Mouse (Mus musculus): ENCODE results near the gene Arhgap15. TPM values are rescaled to one million over a fixed set of nuclear protein-coding genes. Genes with fewer than 3 reads are reported as not detected.

Gene Arhgap15
- total and polyA plus RNA-seq, 2 experiments from 2014 or later = 1.2 to 2.0 TPM

DNA sequence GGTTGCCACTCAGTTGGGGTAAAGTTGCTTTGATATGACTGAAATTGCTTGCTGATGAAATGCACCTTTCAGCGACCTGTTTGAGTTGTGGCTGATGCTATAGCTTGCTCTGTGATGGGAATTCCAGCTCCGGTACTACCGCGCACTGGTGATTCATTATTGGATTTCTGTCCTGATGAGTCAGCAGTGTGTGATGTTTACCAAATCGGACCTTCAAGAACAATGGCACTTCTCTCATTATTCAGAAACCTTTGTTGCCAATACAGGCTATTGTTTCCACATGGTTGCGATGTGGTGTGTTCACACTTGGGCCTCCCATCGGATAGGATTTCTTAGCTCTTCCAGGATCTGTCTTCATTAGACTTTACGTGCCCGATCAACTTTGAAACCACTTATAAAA is 681.9 kb downstream of the Arhgap15 start:
- H3K4me1 ChIP-seq (ENCODE audit: insufficient read depth) = no peaks in the 10 kb centered on the region
- WGBS = 66% methylated on average over 9 of the region's 9 CpGs
- H3K27ac ChIP-seq (ENCODE audit: low read depth, low read length) = no peak overlapping the region
- no peak overlapping the region for H3K9ac ChIP-seq
- H3K4me3 ChIP-seq (ENCODE audit: low read depth, low read length) = no peak overlapping the region
- H3K9me3 ChIP-seq (ENCODE audit: low read length) = no peaks in the 10 kb centered on the region
- no peak for TF ChIP-seq CTCF (IDR thresholded peaks at IDR 0.05; ENCODE audit: low read depth)
- no peaks in the 10 kb centered on the region for H3K36me3 ChIP-seq (ENCODE audit: insufficient read depth)
- H3K4me2 ChIP-seq (ENCODE audit: low read depth) = no peak overlapping the region
- DNase-seq = no peak
- no peaks in the 10 kb centered on the region for H3K27me3 ChIP-seq (ENCODE audit: insufficient read depth, low read length)
- ATAC-seq = no peak

GRCm38 (mm10) chr2:44436652-44437051 is 688.0 kb downstream of the Arhgap15 start:
- no peaks in the 10 kb centered on the region for H3K4me1 ChIP-seq (ENCODE audit: insufficient read depth)
- no peak for DNase-seq
- 0 out of 2 replicates have a peak, but pooled peaks cover 2% of the 10 kb centered on the region for H3K9me3 ChIP-seq (ENCODE audit: low read length)
- WGBS = 69% methylated on average over 5 of the region's 5 CpGs
- H3K27ac ChIP-seq (ENCODE audit: low read depth, low read length) = no peak overlapping the region
- no peak overlapping the region for H3K4me2 ChIP-seq (ENCODE audit: low read depth)
- no peaks in the 10 kb centered on the region for H3K27me3 ChIP-seq (ENCODE audit: insufficient read depth, low read length)
- TF ChIP-seq CTCF (IDR thresholded peaks at IDR 0.05; ENCODE audit: low read depth) = no peak
- H3K36me3 ChIP-seq (ENCODE audit: insufficient read depth) = no peaks in the 10 kb centered on the region
- no peak overlapping the region for H3K4me3 ChIP-seq (ENCODE audit: low read depth, low read length)
- H3K9ac ChIP-seq = no peak overlapping the region
- no peak for ATAC-seq

DNA sequence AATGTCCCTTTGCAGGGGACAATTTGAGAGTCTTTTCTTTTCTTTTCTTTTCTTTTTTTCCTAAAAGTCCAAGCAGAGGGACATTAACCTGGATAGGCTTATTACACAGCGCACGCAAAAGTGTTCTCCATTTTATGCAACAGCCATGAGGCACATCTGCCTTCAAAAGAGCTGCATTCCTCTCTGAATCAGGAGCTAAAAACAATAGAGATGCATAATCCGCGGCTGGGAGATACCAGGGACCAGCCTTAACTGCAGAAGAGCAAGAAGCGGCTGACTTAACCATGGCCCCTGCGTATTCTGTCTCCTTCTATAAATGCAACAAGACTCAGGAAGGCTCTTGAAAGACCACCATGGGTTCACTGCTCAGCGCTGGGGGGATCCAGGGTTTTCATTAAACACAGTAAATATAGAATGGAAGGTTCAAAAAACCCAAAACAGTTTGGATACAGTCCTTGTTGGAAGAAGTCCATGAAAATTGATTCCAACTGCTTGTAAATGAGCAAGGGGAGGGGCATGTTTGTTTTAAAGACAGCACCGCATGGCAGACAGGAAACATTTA is 689.0 kb downstream of the Arhgap15 start:
- no peak for TF ChIP-seq CTCF (IDR thresholded peaks at IDR 0.05; ENCODE audit: low read depth)
- Histone ChIP-seq H3K27me3 (ENCODE audit: insufficient read depth, low read length) (no peaks in the 10 kb centered on the region), H3K9me3 (ENCODE audit: low read length) (0 out of 2 replicates have a peak, but pooled peaks cover 11% of the 10 kb centered on the region), H3K27ac (ENCODE audit: low read depth, low read length) (no peak overlapping the region), H3K4me1 (ENCODE audit: insufficient read depth) (no peaks in the 10 kb centered on the region), H3K4me2 (ENCODE audit: low read depth) (no peak overlapping the region), H3K9ac (no peak overlapping the region), H3K36me3 (ENCODE audit: insufficient read depth) (no peaks in the 10 kb centered on the region), H3K4me3 (ENCODE audit: low read depth, low read length) (no peak overlapping the region)
- DNase-seq (no peak), ATAC-seq (no peak)
- WGBS = 47% methylated on average over 8 of the region's 8 CpGs

GRCm38 (mm10) chr2:44438070-44438469 is 689.4 kb downstream of the Arhgap15 start:
- ATAC-seq = no peak
- H3K27ac ChIP-seq (ENCODE audit: low read depth, low read length) = no peak overlapping the region
- H3K9me3 ChIP-seq (ENCODE audit: low read length) = 0 out of 2 replicates have a peak, but pooled peaks cover 14% of the 10 kb centered on the region
- H3K4me1 ChIP-seq (ENCODE audit: insufficient read depth) = no peaks in the 10 kb centered on the region
- 87% methylated on average over 1 of the region's 1 CpGs for WGBS
- TF ChIP-seq CTCF (IDR thresholded peaks at IDR 0.05; ENCODE audit: low read depth) = no peak
- no peaks in the 10 kb centered on the region for H3K27me3 ChIP-seq (ENCODE audit: insufficient read depth, low read length)
- no peak overlapping the region for H3K9ac ChIP-seq
- no peak for DNase-seq
- H3K36me3 ChIP-seq (ENCODE audit: insufficient read depth) = no peaks in the 10 kb centered on the region
- no peak overlapping the region for H3K4me2 ChIP-seq (ENCODE audit: low read depth)
- no peak overlapping the region for H3K4me3 ChIP-seq (ENCODE audit: low read depth, low read length)

DNA sequence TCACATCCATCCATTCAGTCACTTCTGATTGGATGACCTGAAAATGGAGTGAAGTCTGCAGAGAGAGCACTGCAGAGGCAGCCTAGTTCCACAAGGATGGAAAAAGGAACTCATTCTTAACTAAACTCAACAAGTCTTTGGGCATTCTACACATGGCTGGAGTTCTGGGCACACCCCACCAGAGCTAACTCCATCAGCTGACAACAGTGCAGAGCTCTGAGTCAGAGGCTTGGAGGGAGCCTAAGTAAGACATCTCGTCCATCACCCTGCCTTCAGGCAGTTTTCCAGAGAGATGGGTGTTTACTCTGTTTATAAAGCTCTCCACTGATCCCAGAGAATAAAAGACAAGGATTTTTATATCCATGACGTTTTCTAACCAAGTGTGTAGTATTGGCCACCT is 696.3 kb downstream of the Arhgap15 start:
- ATAC-seq (no peak), DNase-seq (no peak)
- 78% methylated on average over 2 of the region's 2 CpGs for WGBS
- Histone ChIP-seq H3K27me3 (ENCODE audit: insufficient read depth, low read length) (no peaks in the 10 kb centered on the region), H3K4me2 (ENCODE audit: low read depth) (no peak overlapping the region), H3K27ac (ENCODE audit: low read depth, low read length) (no peak overlapping the region), H3K9me3 (ENCODE audit: low read length) (0 out of 2 replicates have a peak, but pooled peaks cover 14% of the 10 kb centered on the region), H3K4me1 (ENCODE audit: insufficient read depth) (no peaks in the 10 kb centered on the region), H3K4me3 (ENCODE audit: low read depth, low read length) (no peak overlapping the region), H3K9ac (no peak overlapping the region), H3K36me3 (ENCODE audit: insufficient read depth) (no peaks in the 10 kb centered on the region)
- TF ChIP-seq CTCF (IDR thresholded peaks at IDR 0.05; ENCODE audit: low read depth) = no peak

Other genes starting within 250 kb of the Arhgap15 start
- not detected in 2 replicates for gene Kynu, start 193.5 kb upstream of the Arhgap15 start, total RNA-seq (2014; rRNA removed)
- not detected in 2 replicates for gene Kynu, start 193.5 kb upstream of the Arhgap15 start, polyA plus RNA-seq (2015; fragmentation: Nextera tagmentation; extraction: Ambion mirVana)

All from forebrain, postnatal 0 days (tissue).